In genomic region chr6:13870289-13870741, GRCm38 (mm10) we compare ENCODE assay signal across 8 mouse cellular contexts. TPM values are rescaled to one million over a fixed set of nuclear protein-coding genes. Genes with fewer than 3 reads are reported as not detected.
DNase-seq lines count a peak whose midpoint lies in the region; ATAC-seq lines count a peak whose summit lies in the region.

No protein-coding gene starts in this region.

- peak overlapping the region; percentile 37 for H3K4me3 ChIP-seq in lung, embryonic 15.5 days
- H3K4me3 ChIP-seq in brown adipose tissue, adult 24 weeks (ENCODE audit: insufficient read depth, low read depth, low read length): peak overlapping the region; percentile 34
- H3K4me3 ChIP-seq in forebrain, embryonic 15.5 days: peak overlapping the region; percentile 63
- H3K4me3 ChIP-seq in midbrain, embryonic 16.5 days (ENCODE audit: low read depth, low read length): peak overlapping the region; percentile 42

- H3K27me3 ChIP-seq in lung, embryonic 15.5 days: no peaks in the 10 kb centered on the region
- no peaks in the 10 kb centered on the region for H3K27me3 ChIP-seq in forebrain, embryonic 15.5 days
- no peaks in the 10 kb centered on the region for H3K27me3 ChIP-seq in midbrain, embryonic 16.5 days (ENCODE audit: control insufficient read depth, insufficient read depth, low read depth, low read length)

- H3K9ac ChIP-seq in lung, embryonic 15.5 days: peak overlapping the region; percentile 14; the same call in 1 of the 2 replicates
- H3K9ac ChIP-seq in forebrain, embryonic 15.5 days (replicated peaks): peak overlapping the region; percentile 43
- H3K9ac ChIP-seq in midbrain, embryonic 16.5 days (ENCODE audit: low read depth, low read length): peak overlapping the region; percentile 64

- ATAC-seq in lung, embryonic 15.5 days (ENCODE audit: borderline replicate concordance, extremely low read depth, low FRiP score, low TSS enrichment): no peak
- ATAC-seq in forebrain, embryonic 15.5 days (replicated peaks): no peak
- ATAC-seq in midbrain, embryonic 16.5 days: 0 out of 2 replicates have a peak, but pooled peaks have one; percentile 26

- peak overlapping the region; percentile 61 for H3K4me2 ChIP-seq in lung, embryonic 15.5 days
- peak overlapping the region; percentile 51 for H3K4me2 ChIP-seq in forebrain, embryonic 15.5 days (replicated peaks)
- H3K4me2 ChIP-seq in midbrain, embryonic 16.5 days (ENCODE audit: low read length): peak overlapping the region; percentile 76

- WGBS in lung, embryonic 15.5 days: 37% methylated on average over 12 of the region's 12 CpGs
- 18% methylated on average over 12 of the region's 12 CpGs for WGBS in forebrain, embryonic 15.5 days
- 19% methylated on average over 12 of the region's 12 CpGs for WGBS in midbrain, embryonic 16.5 days

- 0 out of 2 replicates have a peak overlapping the region, but pooled peaks have one; percentile 5 for H3K27ac ChIP-seq in lung, embryonic 15.5 days
- H3K27ac ChIP-seq in brown adipose tissue, adult 24 weeks (replicated peaks; ENCODE audit: low read depth, low read length): no peak overlapping the region
- H3K27ac ChIP-seq in forebrain, embryonic 15.5 days (replicated peaks): no peak overlapping the region; the same call in 1 of the 2 replicates
- no peak overlapping the region for H3K27ac ChIP-seq in midbrain, embryonic 16.5 days (ENCODE audit: low read length)

- 0 out of 2 replicates have a peak, but pooled peaks cover 4% of the 10 kb centered on the region for H3K36me3 ChIP-seq in lung, embryonic 15.5 days
- H3K36me3 ChIP-seq in forebrain, embryonic 15.5 days: no peaks in the 10 kb centered on the region
- H3K36me3 ChIP-seq in midbrain, embryonic 16.5 days (ENCODE audit: control insufficient read depth, insufficient read depth, low read length): 0 out of 2 replicates have a peak, but pooled peaks cover 2% of the 10 kb centered on the region

- H3K4me1 ChIP-seq in lung, embryonic 15.5 days: peaks cover 6% of the 10 kb centered on the region; the same call in 1 of the 2 replicates
- H3K4me1 ChIP-seq in brown adipose tissue, adult 24 weeks (ENCODE audit: control insufficient read depth, insufficient read depth, insufficient read length, low read length): peaks cover 6% of the 10 kb centered on the region; the same call in 1 of the 2 replicates
- peaks cover 20% of the 10 kb centered on the region for H3K4me1 ChIP-seq in forebrain, embryonic 15.5 days
- H3K4me1 ChIP-seq in midbrain, embryonic 16.5 days (ENCODE audit: control insufficient read depth, insufficient read depth, low read length): peaks cover 5% of the 10 kb centered on the region

- H3K9me3 ChIP-seq in lung, embryonic 15.5 days: no peaks in the 10 kb centered on the region
- no peaks in the 10 kb centered on the region for H3K9me3 ChIP-seq in forebrain, embryonic 15.5 days
- H3K9me3 ChIP-seq in midbrain, embryonic 16.5 days (replicated peaks; ENCODE audit: control insufficient read depth, low read length, poor library complexity, severe bottlenecking): no peaks in the 10 kb centered on the region

- no peak for DNase-seq in lung, adult 18-20 months
- DNase-seq in kidney, postnatal 10 days: peak; percentile 5
- DNase-seq in urinary bladder, postnatal 25 days (ENCODE audit: low spot score): no peak
- DNase-seq in yolk sac, embryonic 10.5 days (ENCODE audit: low spot score): no peak

RNA-seq across cellular contexts. Expression of gene 2610001J05Rik, which starts 1.0 kb away (rescaled TPM):
- polyA plus RNA-seq in lung, embryonic 15.5 days (2015; fragmentation: Nextera tagmentation; extraction: Ambion mirVana): 130 and 135 TPM in 2 replicates
- 56.6 and 73.6 TPM in 2 replicates for polyA plus RNA-seq in brown adipose tissue, adult 24 weeks (2012; ENCODE audit: insufficient read depth, insufficient read length, missing spikeins)
- 96.6 and 97.6 TPM in 2 replicates for polyA plus RNA-seq in forebrain, embryonic 15.5 days (2015; fragmentation: Nextera tagmentation; extraction: Ambion mirVana)
- polyA plus RNA-seq in midbrain, embryonic 16.5 days (2015; fragmentation: Nextera tagmentation; extraction: Ambion mirVana): 103 and 110 TPM in 2 replicates

RNA-seq across cellular contexts. Expression of gene Gpr85, which starts 30.6 kb away (rescaled TPM):
- 3.8 and 4.1 TPM in 2 replicates for polyA plus RNA-seq in lung, embryonic 15.5 days (2015; fragmentation: Nextera tagmentation; extraction: Ambion mirVana)
- polyA plus RNA-seq in brown adipose tissue, adult 24 weeks (2012; ENCODE audit: insufficient read depth, insufficient read length, missing spikeins): not detected in 2 replicates
- 123 and 138 TPM in 2 replicates for polyA plus RNA-seq in forebrain, embryonic 15.5 days (2015; fragmentation: Nextera tagmentation; extraction: Ambion mirVana)
- 121 and 122 TPM in 2 replicates for polyA plus RNA-seq in midbrain, embryonic 16.5 days (2015; fragmentation: Nextera tagmentation; extraction: Ambion mirVana)

Comparison
In these comparisons a context has a peak if more than half of its experiments do, and no peak if none do; other contexts are left out.
1. H3K9ac ChIP-seq: peak in every context shown above with its lines; median percentile 64 in midbrain, embryonic 16.5 days; 43 in forebrain, embryonic 15.5 days; 14 in lung, embryonic 15.5 days.
2. RNA of gene Gpr85, which starts 30.6 kb away (polyA plus RNA-seq): 123 to 138 TPM in forebrain, embryonic 15.5 days and 121 to 122 TPM in midbrain, embryonic 16.5 days; 3.8 to 4.1 TPM in lung, embryonic 15.5 days and not detected in brown adipose tissue, adult 24 weeks; every median in the first group is over 10 times any median in the second.
3. Peak in every context shown above with its lines, with median percentiles within 50 percentile points of each other: H3K4me2 ChIP-seq and H3K4me3 ChIP-seq.